Mouse (Mus musculus) embryo, embryonic 9.5 days (tissue): ENCODE measurements at regions not wholly inside any gene's neighbourhood (a gene's known extent, or its start where the extent isn't known, plus 50 kb on each side); places are given as distances from the start of the nearest gene placed in this dataset.

Experiments
- DNase-seq: peaks from one replicate; pipeline ENCODE4 v3.0.0-alpha.2; 2017; ENCODE audit errors: extremely low spot score

GRCm38 (mm10) chr19:6645912-6646311, 103.1 kb upstream of the Slc22a12 start:
- no peak for DNase-seq

- no peak for DNase-seq
Measured at GRCm38 (mm10) chr19:6644871-6645270, 102.0 kb upstream of the Slc22a12 start.

DNA sequence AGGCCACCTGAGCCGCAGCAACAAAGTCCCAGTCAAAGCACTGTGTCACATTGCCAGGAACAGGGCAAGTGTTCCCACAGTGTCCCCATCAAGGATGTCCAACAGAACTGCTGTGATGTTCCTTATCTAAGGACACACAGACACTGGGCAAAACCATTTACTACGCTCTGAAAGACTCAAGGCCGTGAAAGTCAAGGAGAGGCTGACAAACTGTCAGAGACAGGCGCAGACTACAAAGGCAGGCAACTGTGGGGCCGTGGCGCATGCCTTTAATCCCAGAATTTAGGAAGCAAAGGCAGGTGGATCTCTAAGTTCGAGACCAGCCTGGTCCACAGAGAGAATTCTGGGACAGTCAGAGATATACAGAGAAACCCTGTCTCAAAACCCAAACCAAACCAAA, 96.8 kb upstream of the Slc22a12 start:
- DNase-seq = no peak

DNA sequence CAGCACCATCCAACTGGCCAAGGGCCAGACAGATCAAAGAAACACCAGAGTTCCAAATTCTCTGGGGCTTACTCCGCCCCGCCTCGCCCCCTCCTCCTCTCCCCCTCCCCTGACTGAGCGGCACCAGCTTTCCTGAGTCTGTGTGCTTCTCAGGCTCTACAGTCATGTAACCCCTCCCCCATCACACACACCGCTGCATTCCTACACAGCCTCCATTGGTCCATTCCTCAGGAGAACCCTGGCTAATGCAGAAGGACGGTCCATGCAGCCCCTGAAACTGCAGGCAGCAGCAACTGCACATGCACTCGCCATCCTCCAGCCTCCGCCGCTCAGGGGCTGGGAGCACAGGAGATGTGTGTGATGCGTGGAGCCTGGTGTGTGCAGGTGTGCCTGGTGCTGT, 90.6 kb upstream of the Slc22a12 start:
- DNase-seq = no peak

DNA sequence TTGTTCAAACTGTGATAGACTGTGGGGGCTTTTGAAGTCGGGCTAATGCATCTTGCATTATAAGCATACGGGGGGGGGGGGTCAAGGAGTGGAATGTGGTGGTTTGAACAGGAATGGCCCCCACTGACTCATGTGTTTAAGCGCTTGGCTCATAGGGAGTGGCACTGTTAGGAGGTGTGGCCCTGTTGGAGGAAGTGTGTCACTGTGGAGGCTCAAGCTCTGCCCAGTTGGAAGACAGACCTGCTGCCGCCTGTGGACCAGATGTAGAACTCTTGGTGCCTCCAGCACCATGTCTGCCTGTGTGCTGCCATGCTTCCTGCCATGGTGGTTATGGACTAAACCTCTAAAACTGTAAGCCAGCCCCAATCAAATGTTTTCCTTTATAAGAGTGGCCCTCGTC, 89.0 kb upstream of the Slc22a12 start:
- DNase-seq = no peak

GRCm38 (mm10) chr19:6630613-6630940, 87.7 kb upstream of the Slc22a12 start:
- DNase-seq = no peak

GRCm38 (mm10) chr19:6629911-6630612, 87.2 kb upstream of the Slc22a12 start:
- no peak for DNase-seq

GRCm38 (mm10) chr19:6625574-6625973, 82.7 kb upstream of the Slc22a12 start:
- no peak for DNase-seq

DNA sequence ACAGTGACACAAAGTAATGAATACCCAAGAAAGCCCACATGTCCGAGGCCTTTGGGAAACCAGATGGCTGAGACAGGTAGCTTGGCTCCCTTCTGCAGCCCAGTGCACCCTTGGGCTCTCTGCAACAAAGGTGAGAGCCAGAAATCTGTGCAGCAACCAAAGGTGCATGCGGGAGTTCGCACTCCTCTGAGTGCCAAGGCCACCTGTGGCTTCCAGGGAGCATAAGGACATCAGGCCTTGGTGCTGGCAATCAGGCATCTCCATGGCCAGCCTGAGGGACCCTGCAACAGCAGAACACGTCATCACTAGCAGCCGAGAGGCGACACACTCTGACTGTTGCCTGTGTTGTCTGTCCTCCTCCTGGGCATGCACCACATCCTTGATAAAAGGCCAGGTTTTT, 78.2 kb upstream of the Slc22a12 start:
- no peak for DNase-seq

DNA sequence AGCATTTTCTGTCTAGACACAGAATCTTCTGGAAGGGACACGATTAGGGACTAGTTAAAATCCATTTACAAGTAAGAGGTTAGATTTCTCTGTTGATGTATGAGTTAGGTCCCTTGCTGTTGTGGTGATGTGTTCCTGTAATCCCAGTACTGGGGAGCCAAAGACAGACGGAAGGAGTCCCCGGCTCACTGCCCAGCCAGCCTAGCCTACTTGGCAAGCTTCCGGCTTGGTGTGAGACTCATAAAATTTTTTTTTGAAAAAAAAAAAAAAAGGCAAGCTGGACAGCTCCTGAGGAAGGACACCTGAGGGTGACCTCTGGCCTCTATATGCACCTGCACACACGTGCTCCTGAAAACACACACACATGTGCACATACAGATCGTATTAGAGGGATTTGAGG, 76.7 kb upstream of the Slc22a12 start:
- no peak for DNase-seq

- no peak for DNase-seq
Measured at GRCm38 (mm10) chr19:6616659-6617058, 73.8 kb upstream of the Slc22a12 start.

DNA sequence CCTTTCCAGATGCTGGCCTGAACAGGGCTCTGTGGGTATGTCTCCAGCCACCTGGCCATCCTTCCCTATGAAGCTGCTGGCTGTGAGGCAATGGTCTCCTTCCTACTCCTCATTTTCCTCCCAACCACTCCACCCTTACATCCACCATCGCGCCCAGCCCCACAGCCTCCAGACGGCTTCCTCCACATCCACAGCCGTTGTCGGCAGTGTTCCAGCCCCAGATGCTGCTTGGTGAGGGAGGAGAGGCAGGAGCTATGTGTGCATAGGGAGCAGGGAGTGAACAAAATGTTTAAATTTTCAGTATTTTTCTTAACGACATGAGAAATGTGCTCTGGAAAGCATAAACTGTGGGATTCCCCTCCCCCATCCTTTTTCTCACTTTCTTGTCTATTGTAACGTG, 69.6 kb upstream of the Slc22a12 start:
- DNase-seq = no peak

DNA sequence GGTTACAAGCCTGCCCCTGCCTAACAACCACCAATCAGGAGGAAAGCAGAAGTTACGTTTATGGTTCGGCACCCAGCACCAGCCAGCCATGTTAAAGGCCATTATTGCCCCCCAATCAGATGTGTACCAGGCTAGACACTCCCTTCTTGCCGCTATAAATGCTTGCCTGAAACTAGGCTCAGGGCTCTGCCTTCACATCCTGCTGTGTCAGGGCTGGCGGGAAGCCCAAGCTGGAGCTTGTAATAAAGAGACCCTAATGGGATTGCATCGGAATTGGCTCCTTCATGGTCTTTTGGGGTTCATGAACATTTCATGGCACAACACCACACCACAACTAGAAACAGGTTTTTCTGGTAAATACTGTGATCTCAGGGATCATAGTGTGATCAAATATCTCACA, 69.1 kb upstream of the Slc22a12 start:
- DNase-seq = no peak

DNA sequence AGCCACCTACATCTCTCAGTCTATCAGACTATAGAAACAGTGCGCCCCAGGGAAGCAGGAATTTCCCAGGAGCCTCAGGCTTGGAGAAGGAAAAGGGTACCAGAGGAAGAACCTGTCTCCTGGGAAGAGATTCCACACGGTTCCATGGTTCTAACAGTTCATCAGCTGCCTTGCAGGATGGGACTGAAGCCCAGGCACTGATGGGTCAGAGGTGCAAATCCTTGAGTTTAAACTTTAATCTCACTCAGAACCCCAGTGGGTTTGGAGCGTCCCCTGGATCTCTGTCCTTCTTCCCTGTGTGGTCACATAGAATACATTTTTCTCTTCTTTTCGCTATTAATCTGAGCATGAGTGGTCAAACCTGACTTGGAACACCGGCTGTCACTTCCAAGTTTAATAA, 67.9 kb upstream of the Slc22a12 start:
- no peak for DNase-seq

DNA sequence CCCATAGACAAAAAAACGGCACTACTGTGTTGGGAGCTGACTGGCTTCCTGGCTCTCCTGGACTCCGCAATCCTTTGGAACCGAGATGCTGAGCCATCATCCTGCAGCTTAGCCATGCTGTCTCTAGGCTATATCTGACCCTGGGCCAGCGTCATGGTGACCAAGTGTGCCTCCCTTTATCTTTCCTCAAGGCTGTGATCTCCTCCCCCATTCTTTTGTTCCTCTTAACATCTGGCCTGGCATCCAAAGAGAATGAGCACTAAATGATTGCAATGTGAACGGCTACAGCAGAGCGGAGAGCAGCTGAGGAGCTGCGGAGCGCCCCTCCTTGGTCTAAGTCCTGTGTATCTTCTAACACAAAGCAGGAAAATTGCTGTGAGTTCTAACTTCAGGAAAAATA, 67.2 kb upstream of the Slc22a12 start:
- peak; percentile 36 for DNase-seq

DNA sequence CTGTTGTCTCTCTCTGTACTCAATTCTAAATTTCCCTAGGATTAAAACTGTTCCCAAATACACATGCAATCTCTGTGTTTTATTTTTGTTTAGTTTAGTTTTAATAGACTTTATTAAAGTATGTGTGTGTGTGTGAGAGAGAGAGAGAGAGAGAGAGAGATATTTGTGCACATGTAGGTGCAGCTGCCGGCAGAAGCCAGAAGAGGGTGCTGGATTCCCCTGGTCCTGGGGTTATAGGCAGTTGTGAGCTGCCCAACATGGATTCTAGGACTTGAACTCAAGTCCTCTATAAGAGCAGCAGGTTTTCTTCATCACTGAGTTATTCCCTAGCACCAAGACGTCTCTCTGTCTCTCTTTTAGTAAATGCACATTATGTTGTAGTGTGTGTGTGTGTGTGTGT, 64.7 kb upstream of the Slc22a12 start:
- no peak for DNase-seq

DNA sequence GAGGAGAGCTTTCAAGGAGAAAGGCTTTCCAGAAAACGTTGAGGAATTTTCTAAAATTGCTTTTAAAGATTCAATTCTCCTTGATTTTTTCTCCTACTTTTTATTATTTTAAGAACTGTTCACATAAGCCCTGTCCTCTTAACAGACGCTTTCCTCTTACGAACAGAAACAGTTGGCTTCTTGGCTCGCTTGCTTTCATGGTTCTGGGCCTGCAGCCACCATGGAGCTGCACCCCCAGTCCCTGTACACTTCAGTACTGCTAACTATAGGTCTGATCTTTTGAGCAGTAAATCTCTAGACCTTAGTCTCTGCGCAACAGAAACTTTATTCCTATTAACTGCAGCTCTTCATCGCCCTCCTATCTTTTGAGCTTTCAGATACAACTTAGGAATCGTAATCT, 63.8 kb upstream of the Slc22a12 start:
- no peak for DNase-seq

GRCm38 (mm10) chr19:6604702-6605101, 61.9 kb upstream of the Slc22a12 start:
- no peak for DNase-seq

- no peak for DNase-seq
Measured at GRCm38 (mm10) chr19:6600873-6601530, 58.2 kb upstream of the Slc22a12 start.

- no peak for DNase-seq
Measured at GRCm38 (mm10) chr19:6599281-6599680, 56.4 kb upstream of the Slc22a12 start.

GRCm38 (mm10) chr19:6598186-6598585, 55.4 kb upstream of the Slc22a12 start:
- DNase-seq = no peak

- no peak for DNase-seq
Measured at GRCm38 (mm10) chr19:6595801-6596200, 53.0 kb upstream of the Slc22a12 start.
